Mouse (Mus musculus): Measurements from ENCODE around the gene Mfsd4a. TPM values are rescaled to one million over a fixed set of nuclear protein-coding genes. Genes with fewer than 3 reads are reported as not detected.
A peak's percentile ranks its signal among the peaks of the same experiment; 100 is the strongest.

Mfsd4a gene
- polyA plus RNA-seq, 1 experiment from 2014 or later, result 19.7 TPM

- H3K9me3 ChIP-seq (ENCODE audit: control insufficient read depth, low read length), result no peaks in the 10 kb centered on the region
- H3K36me3 ChIP-seq (ENCODE audit: control insufficient read depth, insufficient read depth, low read length), result peaks cover 47% of the 10 kb centered on the region
- no peak overlapping the region for H3K4me3 ChIP-seq (ENCODE audit: low read length)
- WGBS, result 100% methylated on average over 1 of the region's 1 CpGs
- peaks cover 2% of the 10 kb centered on the region for H3K4me1 ChIP-seq (ENCODE audit: control insufficient read depth, insufficient read depth, low read length)
- H3K4me2 ChIP-seq (replicated peaks; ENCODE audit: low read depth, low read length), result no peak overlapping the region
- no peak overlapping the region for H3K9ac ChIP-seq (ENCODE audit: low read depth, low read length)
- no peaks in the 10 kb centered on the region for H3K27me3 ChIP-seq (ENCODE audit: control insufficient read depth, insufficient read depth, low read length)
- no peak for ATAC-seq (ENCODE audit: low FRiP score, low TSS enrichment)
- H3K27ac ChIP-seq (ENCODE audit: low read depth, low read length), result no peak overlapping the region
Observed at GRCm38 (mm10) chr1:132014800-132015199, 53.1 kb downstream of the Mfsd4a start.

- H3K36me3 ChIP-seq (ENCODE audit: control insufficient read depth, insufficient read depth, low read length), result peaks cover 27% of the 10 kb centered on the region
- no peak overlapping the region for H3K4me3 ChIP-seq (ENCODE audit: low read length)
- H3K9me3 ChIP-seq (ENCODE audit: control insufficient read depth, low read length), result no peaks in the 10 kb centered on the region
- WGBS, result 85% methylated on average over 8 of the region's 8 CpGs
- no peak overlapping the region for H3K9ac ChIP-seq (ENCODE audit: low read depth, low read length)
- peaks cover 12% of the 10 kb centered on the region for H3K4me1 ChIP-seq (ENCODE audit: control insufficient read depth, insufficient read depth, low read length)
- no peaks in the 10 kb centered on the region for H3K27me3 ChIP-seq (ENCODE audit: control insufficient read depth, insufficient read depth, low read length)
- no peak for ATAC-seq (ENCODE audit: low FRiP score, low TSS enrichment)
- H3K27ac ChIP-seq (ENCODE audit: low read depth, low read length), result no peak overlapping the region
- no peak overlapping the region for H3K4me2 ChIP-seq (replicated peaks; ENCODE audit: low read depth, low read length)
Observed at GRCm38 (mm10) chr1:132012861-132013260, 55.0 kb downstream of the Mfsd4a start.

DNA sequence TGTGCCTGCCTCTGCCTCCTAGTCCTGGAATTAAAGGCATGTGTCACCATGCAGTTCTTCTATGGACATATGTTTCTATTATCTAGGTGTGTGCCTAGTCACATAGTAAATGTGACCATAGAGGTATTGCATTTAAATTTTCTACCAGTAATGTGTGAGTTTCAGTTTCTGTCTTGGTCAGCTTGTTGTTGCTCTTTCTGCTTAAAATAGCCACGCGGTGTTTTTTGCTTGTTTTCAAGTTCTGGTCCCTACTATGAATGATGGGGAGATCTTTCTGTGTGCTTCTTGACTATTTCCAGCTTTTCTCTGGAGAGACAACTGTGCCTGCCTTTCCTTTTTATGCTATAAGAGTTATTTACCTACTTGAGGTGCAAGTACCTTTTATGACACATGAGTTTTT, 56.1 kb downstream of the Mfsd4a start:
- H3K4me2 ChIP-seq (replicated peaks; ENCODE audit: low read depth, low read length), result no peak overlapping the region
- WGBS, result 75% methylated on average over 2 of the region's 2 CpGs
- H3K4me1 ChIP-seq (ENCODE audit: control insufficient read depth, insufficient read depth, low read length), result peaks cover 12% of the 10 kb centered on the region
- no peaks in the 10 kb centered on the region for H3K27me3 ChIP-seq (ENCODE audit: control insufficient read depth, insufficient read depth, low read length)
- no peak overlapping the region for H3K27ac ChIP-seq (ENCODE audit: low read depth, low read length)
- H3K9me3 ChIP-seq (ENCODE audit: control insufficient read depth, low read length), result no peaks in the 10 kb centered on the region
- H3K4me3 ChIP-seq (ENCODE audit: low read length), result no peak overlapping the region
- peaks cover 17% of the 10 kb centered on the region; the same call in 1 of the 2 replicates for H3K36me3 ChIP-seq (ENCODE audit: control insufficient read depth, insufficient read depth, low read length)
- ATAC-seq (ENCODE audit: low FRiP score, low TSS enrichment), result no peak
- no peak overlapping the region for H3K9ac ChIP-seq (ENCODE audit: low read depth, low read length)

DNA sequence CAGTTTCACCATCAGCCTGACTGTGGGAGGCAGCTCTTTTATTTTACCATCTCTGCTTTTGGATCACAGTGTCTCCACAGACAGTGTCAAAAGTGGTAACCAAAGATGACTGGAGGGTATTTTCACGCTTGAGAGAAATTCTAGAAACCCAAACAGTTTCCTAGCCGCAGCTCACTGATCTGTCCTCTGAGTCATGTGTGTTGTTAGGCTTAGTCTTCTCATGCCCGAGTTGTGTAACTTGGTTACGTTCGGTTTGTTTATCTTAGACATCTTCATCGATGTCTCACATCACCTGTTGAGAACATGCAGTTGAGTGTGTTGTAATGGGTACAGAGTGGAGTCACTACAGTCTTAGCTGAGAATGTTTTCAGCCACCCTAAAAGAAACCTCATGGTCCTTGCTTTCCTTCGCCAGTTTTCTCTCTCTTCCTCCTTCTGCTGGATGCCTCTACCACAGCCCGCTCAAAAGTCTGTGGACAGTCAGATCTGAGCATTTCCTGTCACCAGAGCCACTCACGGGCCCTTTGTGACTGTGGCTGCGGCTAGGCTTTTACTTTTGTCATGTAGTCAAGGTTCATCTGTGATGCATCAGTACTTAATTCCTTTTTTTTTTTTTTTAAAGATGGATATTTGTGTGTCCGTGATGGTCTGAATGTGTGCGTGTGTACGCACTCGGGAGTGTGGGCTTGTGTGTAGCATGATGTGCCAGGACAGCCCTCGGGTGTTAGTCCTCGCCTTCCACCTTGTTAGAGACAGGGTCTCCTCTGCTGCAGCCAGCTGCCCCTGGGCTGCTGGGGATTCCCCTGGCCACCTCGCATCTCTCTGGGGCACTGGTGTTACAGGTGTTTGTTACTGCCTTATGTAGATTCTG, 57.0 kb downstream of the Mfsd4a start:
- no peak overlapping the region for H3K9ac ChIP-seq (ENCODE audit: low read depth, low read length)
- H3K4me1 ChIP-seq (ENCODE audit: control insufficient read depth, insufficient read depth, low read length), result peaks cover 12% of the 10 kb centered on the region
- no peak for ATAC-seq (ENCODE audit: low FRiP score, low TSS enrichment)
- no peaks in the 10 kb centered on the region for H3K9me3 ChIP-seq (ENCODE audit: control insufficient read depth, low read length)
- H3K27me3 ChIP-seq (ENCODE audit: control insufficient read depth, insufficient read depth, low read length), result no peaks in the 10 kb centered on the region
- 74% methylated on average over 17 of the region's 17 CpGs for whole genome bisulfite sequencing
- peaks cover 12% of the 10 kb centered on the region; the same call in 1 of the 2 replicates for H3K36me3 ChIP-seq (ENCODE audit: control insufficient read depth, insufficient read depth, low read length)
- no peak overlapping the region for H3K27ac ChIP-seq (ENCODE audit: low read depth, low read length)
- H3K4me3 ChIP-seq (ENCODE audit: low read length), result no peak overlapping the region
- no peak overlapping the region for H3K4me2 ChIP-seq (replicated peaks; ENCODE audit: low read depth, low read length)

DNA sequence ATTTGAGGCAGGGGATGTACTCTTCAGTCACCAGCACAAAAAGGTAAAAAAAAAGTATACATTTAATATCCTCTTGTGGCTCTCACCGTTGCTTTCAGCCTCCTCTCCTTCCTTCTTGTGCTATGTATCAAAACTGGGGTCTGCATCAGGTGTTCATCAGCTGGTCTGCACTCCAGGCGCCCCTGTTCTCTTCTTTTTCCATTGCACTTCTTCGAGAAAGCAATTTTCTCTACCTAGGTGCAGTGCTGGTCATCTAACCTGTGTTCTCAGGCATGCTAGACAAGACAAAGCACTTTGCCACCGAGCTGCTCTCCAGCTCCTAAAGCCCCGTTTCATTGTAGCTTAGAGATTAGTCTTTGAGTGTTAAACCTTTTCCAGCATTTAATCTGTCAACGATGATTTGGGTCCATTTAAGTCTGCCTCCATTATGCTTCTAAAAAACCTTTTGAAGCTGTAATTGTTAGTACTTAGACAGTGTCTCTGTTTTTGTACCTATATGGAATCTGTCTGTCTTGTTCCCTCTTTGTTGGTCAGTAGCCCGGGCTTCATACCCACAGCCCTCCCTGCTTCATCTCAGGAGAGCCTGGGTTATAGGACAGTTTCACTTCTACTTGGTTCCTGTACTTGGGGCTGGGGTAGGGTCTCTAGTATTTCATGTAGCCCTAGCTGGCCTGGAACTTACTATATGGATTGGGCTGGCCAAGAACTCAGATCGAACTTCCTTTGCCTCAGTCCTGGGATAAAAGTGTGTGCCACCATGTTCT, 58.8 kb downstream of the Mfsd4a start:
- no peak for ATAC-seq (ENCODE audit: low FRiP score, low TSS enrichment)
- WGBS, result 46% methylated on average over 8 of the region's 8 CpGs
- peak overlapping the region; percentile 84 for H3K4me3 ChIP-seq (ENCODE audit: low read length)
- H3K4me1 ChIP-seq (ENCODE audit: control insufficient read depth, insufficient read depth, low read length), result peaks cover 12% of the 10 kb centered on the region
- H3K36me3 ChIP-seq (ENCODE audit: control insufficient read depth, insufficient read depth, low read length), result no peaks in the 10 kb centered on the region
- H3K4me2 ChIP-seq (replicated peaks; ENCODE audit: low read depth, low read length), result peak overlapping the region; percentile 71
- H3K27me3 ChIP-seq (ENCODE audit: control insufficient read depth, insufficient read depth, low read length), result no peaks in the 10 kb centered on the region
- H3K9ac ChIP-seq (ENCODE audit: low read depth, low read length), result peak overlapping the region; percentile 96
- peak overlapping the region; percentile 57 for H3K27ac ChIP-seq (ENCODE audit: low read depth, low read length)
- H3K9me3 ChIP-seq (ENCODE audit: control insufficient read depth, low read length), result no peaks in the 10 kb centered on the region

DNA sequence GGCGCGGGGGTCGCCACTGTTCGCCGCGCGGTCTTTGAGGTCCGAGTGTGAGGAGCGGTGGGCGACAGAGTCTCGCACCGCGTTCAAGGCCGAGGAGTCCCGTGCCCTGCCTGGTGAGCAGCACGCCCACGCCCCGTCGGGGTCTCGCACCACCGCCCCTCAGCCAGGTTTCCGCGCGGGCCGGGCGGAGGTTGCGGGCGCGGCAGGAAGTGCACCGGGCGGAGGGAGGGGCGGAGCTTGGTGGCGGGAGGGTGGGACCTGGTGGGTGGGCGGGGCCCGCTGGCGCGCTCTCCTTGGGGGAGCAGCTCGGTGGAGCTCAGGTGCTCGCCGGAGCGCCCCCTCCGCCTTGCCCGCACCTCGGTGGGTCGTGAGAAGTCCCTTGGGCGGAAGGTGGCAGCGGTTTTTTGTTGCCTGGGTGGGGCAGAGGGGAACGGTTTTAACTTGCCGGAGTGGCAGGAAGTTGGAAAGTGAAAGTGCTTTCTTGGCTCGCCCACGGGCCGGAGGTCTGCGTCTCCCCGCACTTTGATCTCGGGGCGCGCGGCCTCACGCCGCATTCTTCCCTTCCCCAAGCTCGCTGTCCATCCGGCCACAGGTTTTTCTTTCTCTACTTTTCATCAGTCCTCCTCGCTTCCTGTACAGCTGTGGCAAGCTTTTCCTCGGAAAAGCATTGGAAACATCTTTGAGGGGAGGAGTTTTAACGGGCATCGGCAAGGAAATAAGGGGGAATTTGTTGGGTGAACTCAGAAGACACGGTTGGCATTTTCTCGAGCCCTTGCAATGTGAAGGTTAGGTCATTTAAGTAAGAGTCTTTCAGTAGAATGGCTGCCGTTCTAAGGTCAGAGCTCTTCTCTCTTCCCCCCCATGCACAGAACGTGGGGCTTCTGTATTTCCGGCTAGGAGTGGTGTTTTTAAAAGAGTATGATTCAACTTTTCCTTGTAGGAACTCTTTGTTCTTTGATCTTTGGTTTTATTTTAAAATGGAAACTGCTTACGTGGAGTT, 59.7 kb downstream of the Mfsd4a start:
- Histone ChIP-seq H3K4me1 (ENCODE audit: control insufficient read depth, insufficient read depth, low read length) (peaks cover 12% of the 10 kb centered on the region), H3K27me3 (ENCODE audit: control insufficient read depth, insufficient read depth, low read length) (no peaks in the 10 kb centered on the region), H3K27ac (ENCODE audit: low read depth, low read length) (peak overlapping the region; percentile 99), H3K9ac (ENCODE audit: low read depth, low read length) (peak overlapping the region; percentile 96), H3K4me2 (replicated peaks; ENCODE audit: low read depth, low read length) (peak overlapping the region; percentile 71), H3K9me3 (ENCODE audit: control insufficient read depth, low read length) (no peaks in the 10 kb centered on the region), H3K36me3 (ENCODE audit: control insufficient read depth, insufficient read depth, low read length) (no peaks in the 10 kb centered on the region), H3K4me3 (ENCODE audit: low read length) (peak overlapping the region; percentile 84)
- ATAC-seq (ENCODE audit: low FRiP score, low TSS enrichment), result peak; percentile 91
- WGBS, result under 1% methylated on average over 68 of the region's 72 CpGs

- peak within 1 kb of the TSS; percentile 71 for H3K4me2 ChIP-seq (replicated peaks; ENCODE audit: low read depth, low read length)
- 0% methylated on average over 47 of the region's 61 CpGs for WGBS
- H3K4me3 ChIP-seq (ENCODE audit: low read length), result peak within 1 kb of the TSS; percentile 84
Observed at GRCm38 (mm10) chr1:132007282-132007815, 60.5 kb downstream of the Mfsd4a start, which contains the start of gene Elk4. TSS of gene Elk4 (plus strand) at chr1:132007607.

GRCm38 (mm10) chr1:132006721-132007120, 61.1 kb downstream of the Mfsd4a start:
- Histone ChIP-seq H3K9ac (ENCODE audit: low read depth, low read length) (peak overlapping the region; percentile 96; the same call in 1 of the 2 replicates), H3K27ac (ENCODE audit: low read depth, low read length) (peak overlapping the region; percentile 99; the same call in 1 of the 2 replicates)
- ATAC-seq (ENCODE audit: low FRiP score, low TSS enrichment), result no peak

More at GRCm38 (mm10) chr1:132007282-132007815, 60.5 kb downstream of the Mfsd4a start, which contains the start of gene Elk4:
- Histone ChIP-seq H3K9ac (ENCODE audit: low read depth, low read length) (peak within 1 kb of the TSS; percentile 96), H3K36me3 (ENCODE audit: control insufficient read depth, insufficient read depth, low read length) (no peaks in the 10 kb centered on the region), H3K27me3 (ENCODE audit: control insufficient read depth, insufficient read depth, low read length) (no peaks in the 10 kb centered on the region), H3K4me1 (ENCODE audit: control insufficient read depth, insufficient read depth, low read length) (peaks cover 12% of the 10 kb centered on the region), H3K9me3 (ENCODE audit: control insufficient read depth, low read length) (no peaks in the 10 kb centered on the region), H3K27ac (ENCODE audit: low read depth, low read length) (peak within 1 kb of the TSS; percentile 99)
- peak; percentile 93 for ATAC-seq (ENCODE audit: low FRiP score, low TSS enrichment)

More at GRCm38 (mm10) chr1:132006721-132007120, 61.1 kb downstream of the Mfsd4a start:
- Histone ChIP-seq H3K27me3 (ENCODE audit: control insufficient read depth, insufficient read depth, low read length) (no peaks in the 10 kb centered on the region), H3K4me1 (ENCODE audit: control insufficient read depth, insufficient read depth, low read length) (peaks cover 12% of the 10 kb centered on the region), H3K4me2 (replicated peaks; ENCODE audit: low read depth, low read length) (peak overlapping the region; percentile 56), H3K9me3 (ENCODE audit: control insufficient read depth, low read length) (no peaks in the 10 kb centered on the region), H3K4me3 (ENCODE audit: low read length) (peak overlapping the region; percentile 84), H3K36me3 (ENCODE audit: control insufficient read depth, insufficient read depth, low read length) (no peaks in the 10 kb centered on the region)
- whole genome bisulfite sequencing, result 22% methylated on average over 5 of the region's 5 CpGs

Measured in kidney, embryonic 14.5 days (tissue).